Mouse (Mus musculus) ES-E14 (cell line): ENCODE measurements around the gene Nup153.

Experiments used
- MAFK ChIP-seq: IDR thresholded peaks from 2 replicates; pipeline ENCODE4 v1.6.1; 2014; ENCODE audit warnings: mild to moderate bottlenecking, low read depth, low read length, inconsistent platforms; ENCODE audit not compliant: insufficient read depth
- ZNF384 ChIP-seq: IDR thresholded peaks from 2 replicates; pipeline ENCODE4 v1.6.1; 2012; ENCODE audit warnings: low read depth, low read length, inconsistent platforms

DNA sequence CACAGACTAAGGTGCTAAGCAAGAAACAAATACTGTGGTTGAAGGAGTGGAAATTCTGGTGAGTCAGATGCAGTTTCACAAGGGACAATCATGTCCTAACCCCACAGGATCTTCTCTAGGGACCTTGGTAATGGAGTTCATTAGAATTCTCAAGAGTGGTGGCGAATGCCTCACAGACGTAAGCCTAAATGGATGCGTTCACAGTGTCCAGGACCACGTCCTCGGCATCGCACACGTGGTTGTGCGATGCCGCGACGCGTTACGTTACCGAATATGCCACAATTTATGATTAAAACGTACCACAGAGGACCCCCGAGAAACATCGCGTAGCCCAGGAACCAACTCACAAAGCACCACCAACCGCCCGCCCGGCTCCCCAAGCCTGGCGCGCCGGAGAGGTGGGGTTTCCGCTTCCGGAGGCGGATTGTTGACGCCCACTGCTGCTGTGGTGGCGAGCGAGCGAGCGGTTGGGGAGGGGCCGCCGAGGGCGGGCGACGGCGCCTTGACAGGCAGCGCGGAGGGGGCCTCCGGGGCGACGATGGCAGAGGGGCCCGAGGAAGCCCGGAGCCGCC lies 58.6 kb downstream of the Nup153 start, which contains the start of gene Fam8a1:
- TF ChIP-seq MAFK (no peak), ZNF384 (no peak)
